Mouse (Mus musculus): ENCODE measurements around the gene Acsl6. TPM values are rescaled to one million over a fixed set of nuclear protein-coding genes. Genes with fewer than 3 reads are reported as not detected.

Acsl6 gene
- polyA plus RNA-seq, 2 experiments, result 0.85 to 1.1 TPM

- H3K9ac ChIP-seq (replicated peaks), result no peak overlapping the region
- H3K9me3 ChIP-seq (ENCODE audit: control insufficient read depth, low read length), result no peaks in the 10 kb centered on the region
- no peaks in the 10 kb centered on the region for H3K36me3 ChIP-seq (replicated peaks; ENCODE audit: control insufficient read depth, insufficient read depth, low read depth)
- DNase-seq (ENCODE audit: low read depth in 3 of 3, low spot score in 3 of 3), result no peak
- H3K4me1 ChIP-seq (replicated peaks; ENCODE audit: control insufficient read depth in 2 of 2, insufficient read depth in 2 of 2, low read length in 1 of 2), result no peaks in the 10 kb centered on the region
- no peak for ATAC-seq (ENCODE audit: insufficient read depth)
- no peak overlapping the region for H3K4me2 ChIP-seq (ENCODE audit: low read depth)
- H3K4me3 ChIP-seq (ENCODE audit: insufficient read depth in 1 of 2, low read depth in 2 of 2, low read length in 2 of 2), result no peak overlapping the region
- H3K27ac ChIP-seq, result no peak overlapping the region
- H3K27me3 ChIP-seq (ENCODE audit: control insufficient read depth, insufficient read depth, low read length), result peaks cover 12% of the 10 kb centered on the region
- TF ChIP-seq CTCF (IDR thresholded peaks at IDR 0.05; ENCODE audit: low read depth) (peak; percentile 40), EP300 (IDR thresholded peaks at IDR 0.05; ENCODE audit: low read depth) (no peak)
Observed at GRCm38 (mm10) chr11:54298777-54299176, 4.8 kb upstream of the Acsl6 start.

- H3K4me2 ChIP-seq (ENCODE audit: low read depth), result no peak overlapping the region
- H3K4me3 ChIP-seq (ENCODE audit: insufficient read depth in 1 of 2, low read depth in 2 of 2, low read length in 2 of 2), result no peak overlapping the region
- no peaks in the 10 kb centered on the region for H3K4me1 ChIP-seq (replicated peaks; ENCODE audit: control insufficient read depth in 2 of 2, insufficient read depth in 2 of 2, low read length in 1 of 2)
- H3K9ac ChIP-seq (replicated peaks), result no peak overlapping the region
- no peak for ATAC-seq (ENCODE audit: insufficient read depth)
- WGBS (ENCODE audit: insufficient replicate concordance), result 63% methylated on average over 8 of the region's 8 CpGs
- no peak overlapping the region for H3K27ac ChIP-seq
- H3K27me3 ChIP-seq (ENCODE audit: control insufficient read depth, insufficient read depth, low read length), result peaks cover 32% of the 10 kb centered on the region
- no peaks in the 10 kb centered on the region for H3K36me3 ChIP-seq (replicated peaks; ENCODE audit: control insufficient read depth, insufficient read depth, low read depth)
- H3K9me3 ChIP-seq (ENCODE audit: control insufficient read depth, low read length), result no peaks in the 10 kb centered on the region
- TF ChIP-seq CTCF (IDR thresholded peaks at IDR 0.05; ENCODE audit: low read depth) (no peak), EP300 (IDR thresholded peaks at IDR 0.05; ENCODE audit: low read depth) (no peak)
- DNase-seq (ENCODE audit: low read depth in 3 of 3, low spot score in 3 of 3), result no peak
Observed at GRCm38 (mm10) chr11:54301994-54302393, 1.6 kb upstream of the Acsl6 start.

DNA sequence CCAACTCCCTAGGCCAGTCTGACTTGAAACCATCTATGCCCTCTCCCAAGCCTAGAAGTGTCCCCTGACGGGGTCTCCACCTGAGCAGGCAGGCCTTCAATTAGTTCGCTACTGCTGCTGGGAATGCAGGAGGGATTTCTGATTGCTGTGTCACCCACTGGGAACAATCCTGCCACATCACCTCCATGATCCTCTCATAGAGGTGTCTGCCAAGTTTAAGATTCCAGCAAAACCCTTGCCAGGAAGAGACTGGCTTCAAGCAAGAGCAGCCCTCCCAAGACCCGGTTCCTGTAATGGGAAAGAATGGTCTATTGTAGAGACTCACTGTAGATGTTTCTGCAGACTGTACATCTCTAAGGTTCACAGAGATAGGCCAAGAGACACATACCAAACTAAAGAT lies 992 bp upstream of the Acsl6 start:
- no peak for TF ChIP-seq EP300 (IDR thresholded peaks at IDR 0.05; ENCODE audit: low read depth)
- no peak for TF ChIP-seq CTCF (IDR thresholded peaks at IDR 0.05; ENCODE audit: low read depth)
- H3K4me3 ChIP-seq (ENCODE audit: insufficient read depth in 1 of 2, low read depth in 2 of 2, low read length in 2 of 2), result no peak overlapping the region
- H3K4me1 ChIP-seq (replicated peaks; ENCODE audit: control insufficient read depth in 2 of 2, insufficient read depth in 2 of 2, low read length in 1 of 2), result no peaks in the 10 kb centered on the region
- H3K4me2 ChIP-seq (ENCODE audit: low read depth), result no peak overlapping the region
- no peak overlapping the region for H3K9ac ChIP-seq (replicated peaks)
- H3K36me3 ChIP-seq (replicated peaks; ENCODE audit: control insufficient read depth, insufficient read depth, low read depth), result no peaks in the 10 kb centered on the region
- DNase-seq (ENCODE audit: low read depth in 3 of 3, low spot score in 3 of 3) (no peak), ATAC-seq (ENCODE audit: insufficient read depth) (no peak)
- WGBS (ENCODE audit: insufficient replicate concordance), result 78% methylated on average over 3 of the region's 3 CpGs
- no peak overlapping the region for H3K27ac ChIP-seq
- H3K9me3 ChIP-seq (ENCODE audit: control insufficient read depth, low read length), result no peaks in the 10 kb centered on the region
- H3K27me3 ChIP-seq (ENCODE audit: control insufficient read depth, insufficient read depth, low read length), result peaks cover 32% of the 10 kb centered on the region

DNA sequence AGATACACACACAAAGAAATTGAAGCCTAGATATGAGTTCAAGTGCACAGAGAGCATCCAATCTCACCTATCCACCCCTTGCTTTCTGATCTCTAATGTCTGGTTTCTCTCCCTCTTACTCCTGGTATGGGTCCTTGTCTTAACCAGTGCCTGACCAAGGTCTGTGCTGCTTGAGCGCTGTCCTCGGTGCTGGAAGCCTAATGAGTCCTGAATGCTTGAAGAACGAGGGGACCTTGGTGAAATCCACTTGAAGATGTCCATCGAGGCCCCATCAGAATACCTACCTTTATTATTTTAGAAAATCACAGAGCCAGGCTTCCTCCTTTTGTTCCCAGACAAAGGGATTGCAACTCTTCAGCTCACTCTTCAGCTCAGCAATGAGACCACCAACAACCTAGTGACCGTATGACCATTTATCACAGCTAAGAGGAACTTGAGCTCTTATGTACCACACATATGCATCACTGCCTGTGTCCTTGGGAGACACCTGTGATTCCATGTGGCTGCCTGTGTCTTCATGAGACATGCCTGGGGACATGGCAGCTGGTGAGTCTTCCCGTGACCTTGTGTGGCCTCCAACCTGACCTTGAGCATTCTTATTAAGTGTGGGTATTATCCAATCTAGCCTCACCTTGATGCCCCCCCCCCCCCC lies 396 bp upstream of the Acsl6 start:
- Histone ChIP-seq H3K9me3 (ENCODE audit: control insufficient read depth, low read length) (no peaks in the 10 kb centered on the region), H3K4me3 (ENCODE audit: insufficient read depth in 1 of 2, low read depth in 2 of 2, low read length in 2 of 2) (no peak overlapping the region), H3K9ac (replicated peaks) (no peak overlapping the region), H3K4me1 (replicated peaks; ENCODE audit: control insufficient read depth in 2 of 2, insufficient read depth in 2 of 2, low read length in 1 of 2) (no peaks in the 10 kb centered on the region), H3K4me2 (ENCODE audit: low read depth) (no peak overlapping the region), H3K36me3 (replicated peaks; ENCODE audit: control insufficient read depth, insufficient read depth, low read depth) (no peaks in the 10 kb centered on the region), H3K27ac (no peak overlapping the region), H3K27me3 (ENCODE audit: control insufficient read depth, insufficient read depth, low read length) (peaks cover 32% of the 10 kb centered on the region)
- ATAC-seq (ENCODE audit: insufficient read depth) (no peak), DNase-seq (ENCODE audit: low read depth in 3 of 3, low spot score in 3 of 3) (no peak)
- TF ChIP-seq CTCF (IDR thresholded peaks at IDR 0.05; ENCODE audit: low read depth), result no peak
- 24% methylated on average over 6 of the region's 6 CpGs for WGBS (ENCODE audit: insufficient replicate concordance)

DNA sequence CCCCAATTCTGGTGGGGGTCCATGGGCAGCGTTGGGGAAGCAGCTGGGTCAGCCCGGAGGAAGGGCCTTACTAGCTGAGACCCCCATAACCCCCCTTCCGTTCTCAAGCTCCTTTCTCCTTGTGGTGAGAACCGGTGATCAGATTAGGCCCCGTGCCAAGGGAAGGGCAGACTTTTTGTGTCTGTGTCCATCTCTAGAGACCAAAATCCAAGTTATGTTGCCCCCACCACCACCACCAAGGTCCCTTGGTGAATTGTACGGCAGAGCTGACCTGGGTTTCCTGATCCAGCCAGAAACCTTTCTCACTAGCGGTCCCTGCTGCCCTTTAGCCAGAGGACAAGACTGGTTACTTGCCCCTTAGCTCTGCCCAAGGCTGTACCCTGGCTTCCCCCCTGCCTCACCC lies 874 bp downstream of the Acsl6 start:
- TF ChIP-seq EP300 (IDR thresholded peaks at IDR 0.05; ENCODE audit: low read depth) (no peak), CTCF (IDR thresholded peaks at IDR 0.05; ENCODE audit: low read depth) (no peak)
- Histone ChIP-seq H3K4me2 (ENCODE audit: low read depth) (peak overlapping the region; percentile 57), H3K27ac (no peak overlapping the region), H3K9ac (replicated peaks) (no peak overlapping the region), H3K9me3 (ENCODE audit: control insufficient read depth, low read length) (no peaks in the 10 kb centered on the region), H3K4me1 (replicated peaks; ENCODE audit: control insufficient read depth in 2 of 2, insufficient read depth in 2 of 2, low read length in 1 of 2) (no peaks in the 10 kb centered on the region), H3K4me3 (ENCODE audit: insufficient read depth in 1 of 2, low read depth in 2 of 2, low read length in 2 of 2) (peak overlapping the region in 1 of 2 experiments; percentile 40; a peak in 2 of 4 replicates), H3K36me3 (replicated peaks; ENCODE audit: control insufficient read depth, insufficient read depth, low read depth) (no peaks in the 10 kb centered on the region), H3K27me3 (ENCODE audit: control insufficient read depth, insufficient read depth, low read length) (peaks cover 32% of the 10 kb centered on the region)
- DNase-seq (ENCODE audit: low read depth in 3 of 3, low spot score in 3 of 3), result no peak
- no peak for ATAC-seq (ENCODE audit: insufficient read depth)
- 5% methylated on average over 7 of the region's 7 CpGs for WGBS (ENCODE audit: insufficient replicate concordance)

Data from liver, embryonic 14.5 days (tissue).